Mouse (Mus musculus) cerebellum, postnatal 4 days (tissue): Measurements from ENCODE around the gene Rprd1b.

Source experiments
- DNase-seq, 2 experiments: peaks; one replicate each; pipeline ENCODE4 v3.0.0; 2022; ENCODE audit warnings: low spot score in 2 of 2, mixed read lengths in 1 of 2

Rprd1b gene

DNA sequence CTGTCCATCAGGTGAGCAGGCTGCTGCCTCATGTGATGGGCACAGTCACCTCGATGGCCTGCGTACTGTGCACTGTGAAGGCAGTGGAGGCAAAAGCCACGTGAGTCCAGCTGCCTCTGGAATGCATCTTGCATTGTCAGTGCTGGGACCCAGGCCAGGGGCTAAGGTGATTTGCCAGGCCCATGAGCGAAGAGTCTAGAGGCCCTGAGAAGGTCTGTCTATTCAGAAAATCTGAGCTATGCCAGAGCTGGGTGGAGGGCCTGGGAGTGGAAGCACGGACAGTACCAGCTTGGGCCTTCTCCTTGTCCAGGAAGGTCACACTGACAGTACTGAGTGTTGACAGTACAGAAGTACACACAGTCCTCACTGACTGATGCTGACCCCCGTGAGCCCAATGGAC lies 94.5 kb downstream of the Rprd1b start:
- DNase-seq: no peak

DNA sequence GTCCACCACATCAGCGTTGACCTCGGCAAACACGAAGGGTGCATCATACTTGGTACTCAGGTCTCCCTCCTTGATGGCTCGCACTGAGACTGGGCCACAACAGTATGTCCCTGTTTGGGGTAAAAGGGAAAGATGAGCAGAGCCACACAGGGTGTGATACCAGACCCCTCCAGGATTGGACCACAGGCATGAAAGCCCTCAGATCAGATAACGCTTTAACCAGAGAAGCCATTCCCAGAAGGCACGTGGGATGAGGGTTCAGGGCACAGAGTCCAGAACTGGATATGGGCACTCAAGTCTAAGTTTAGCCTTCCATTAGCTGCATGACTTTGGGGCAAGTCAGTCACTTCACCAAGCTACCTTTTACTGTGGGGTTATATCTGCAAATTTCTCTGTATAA lies 98.9 kb downstream of the Rprd1b start:
- DNase-seq: no peak

DNA sequence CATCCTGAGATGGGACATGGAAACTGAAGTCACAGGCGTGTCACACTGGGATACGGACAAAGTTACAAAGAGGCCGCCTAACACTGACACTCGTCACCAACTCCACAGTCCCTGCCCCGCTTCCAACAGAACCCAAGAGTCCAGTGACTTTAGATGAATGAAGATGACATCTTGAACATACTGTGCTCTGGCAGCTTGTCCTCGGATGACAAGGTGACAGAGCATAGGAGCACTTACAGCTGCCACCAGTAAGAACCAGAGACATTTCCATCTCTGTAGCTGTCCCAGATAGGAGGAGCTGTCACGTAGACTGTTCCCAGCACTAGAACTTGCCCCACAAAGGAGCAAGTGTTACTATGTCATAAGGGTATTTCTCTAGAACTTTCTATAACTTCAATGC lies 99.6 kb downstream of the Rprd1b start:
- no peak for DNase-seq

DNA sequence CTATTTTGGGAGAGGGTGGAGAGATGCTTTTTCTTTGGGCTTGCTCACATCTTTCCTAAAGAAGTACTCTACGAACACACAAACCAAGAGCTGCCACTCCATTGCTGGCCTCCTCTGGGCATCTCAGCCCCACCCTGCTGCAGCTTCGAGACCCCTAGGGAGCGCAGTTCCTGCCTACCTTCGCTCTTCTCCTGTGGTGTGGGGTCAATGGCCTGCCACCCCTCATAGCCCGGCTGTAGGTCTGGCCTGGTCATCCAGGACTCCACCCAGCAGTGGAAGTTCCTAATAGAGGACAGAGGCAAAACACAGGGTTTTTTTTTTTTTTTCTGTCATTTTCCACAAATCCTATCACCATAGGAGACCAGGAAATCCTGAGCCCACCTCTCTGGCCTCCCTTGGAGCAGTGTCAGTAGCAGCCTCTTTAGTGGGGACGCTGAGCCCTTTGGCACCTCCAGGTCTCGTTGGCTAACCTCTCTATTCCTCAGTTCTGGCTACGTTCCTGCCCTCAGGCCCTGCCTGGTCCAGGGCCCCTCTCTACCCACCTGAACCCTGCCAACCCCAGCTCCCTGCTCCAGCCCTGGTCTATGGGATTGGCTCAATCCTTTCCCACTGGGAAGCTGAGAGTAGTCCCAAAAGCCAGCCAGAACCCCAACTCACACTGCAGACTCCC lies 100.3 kb downstream of the Rprd1b start:
- DNase-seq: no peak

DNA sequence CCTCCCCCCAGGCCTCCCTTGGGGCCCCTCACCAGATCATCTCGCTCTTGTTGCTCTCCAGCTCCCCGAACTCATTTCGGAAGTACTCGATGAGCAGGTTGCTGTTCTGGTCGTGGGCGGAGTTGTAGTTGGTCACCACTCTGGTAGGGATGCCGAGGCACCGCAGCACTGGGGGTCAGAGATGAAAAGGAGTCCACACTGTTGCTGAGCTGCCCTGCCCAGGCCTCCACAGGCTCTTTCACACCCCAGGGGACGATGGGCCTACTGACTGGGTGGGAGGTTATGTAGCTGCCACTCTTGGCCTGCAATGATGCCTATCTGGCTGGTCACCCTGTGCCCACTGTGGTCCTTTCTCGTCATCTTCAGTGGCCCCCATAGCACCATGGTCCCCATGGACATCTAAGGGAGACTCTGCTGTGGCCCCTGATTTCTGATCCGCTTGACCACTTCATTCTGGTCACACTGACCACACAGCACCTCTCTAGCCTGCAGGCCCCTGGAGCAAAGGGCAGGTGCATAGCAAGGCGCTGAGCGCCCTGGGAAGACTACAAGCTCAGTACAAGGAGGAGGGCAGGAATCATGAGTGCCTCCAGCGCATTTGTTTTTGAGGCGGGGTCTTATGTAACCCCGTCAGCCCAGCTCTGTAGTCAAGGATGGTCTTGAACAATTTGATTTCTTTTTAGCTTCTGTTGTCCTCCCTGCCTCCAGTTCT lies 101.2 kb downstream of the Rprd1b start:
- no peak for DNase-seq

DNA sequence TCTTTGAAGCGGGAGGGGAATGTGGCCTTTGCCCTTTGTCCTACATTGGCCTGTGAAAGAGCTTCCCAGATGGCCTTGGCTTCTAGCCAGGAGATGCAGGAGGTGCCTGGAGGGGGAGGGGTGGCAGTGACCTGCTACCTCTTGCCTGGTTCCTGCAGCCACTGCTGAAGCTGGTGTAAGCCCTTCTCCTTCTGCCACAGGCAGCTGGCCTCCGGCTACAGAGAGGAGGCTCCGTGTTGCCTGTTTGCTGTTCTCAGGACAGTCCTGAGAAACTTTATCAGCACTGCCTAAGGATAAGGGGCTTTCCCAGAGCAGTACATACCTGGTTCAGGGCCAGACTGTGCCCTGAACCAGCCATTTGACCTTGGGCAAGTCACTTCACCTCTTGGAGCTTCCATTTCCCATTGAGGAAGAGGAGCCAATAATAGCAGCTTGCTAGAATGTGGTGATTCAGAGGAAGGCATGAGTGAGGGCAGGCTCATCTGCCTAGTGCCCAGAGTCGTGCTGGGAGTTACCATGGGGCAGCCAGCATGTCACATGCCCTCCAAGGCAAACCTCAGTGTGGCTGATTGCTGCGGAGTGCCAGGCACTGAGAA lies 102.2 kb downstream of the Rprd1b start:
- DNase-seq: no peak

DNA sequence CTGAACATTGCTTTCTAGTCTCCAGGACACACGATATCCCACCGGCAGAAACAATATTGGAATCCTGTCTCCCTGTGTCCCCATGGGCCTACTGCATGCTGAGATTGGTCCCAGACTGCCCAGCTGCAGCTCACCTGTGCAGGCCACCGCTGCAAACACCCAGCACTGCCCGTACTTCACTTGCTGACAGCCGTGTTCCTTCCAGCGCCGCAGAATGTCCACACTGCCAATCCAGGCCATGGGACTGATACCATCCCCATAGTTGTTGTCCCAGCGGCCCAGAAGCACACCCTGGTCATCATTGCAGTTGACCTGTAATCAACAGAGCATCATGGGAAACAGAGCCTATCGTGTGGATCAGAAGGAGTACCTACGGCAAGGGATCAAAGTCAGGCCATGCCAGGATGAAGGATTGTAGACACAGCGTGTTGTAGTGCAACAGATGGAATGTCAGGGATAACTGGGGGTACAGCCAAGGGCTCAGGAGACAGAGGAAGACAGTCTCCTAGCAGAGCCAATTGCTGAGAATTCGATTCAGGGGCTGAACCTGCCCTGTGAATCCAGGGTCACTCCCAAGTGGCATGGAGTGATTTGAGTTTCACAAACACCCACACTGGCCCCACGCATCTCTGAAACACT lies 103.0 kb downstream of the Rprd1b start:
- DNase-seq: no peak

DNA sequence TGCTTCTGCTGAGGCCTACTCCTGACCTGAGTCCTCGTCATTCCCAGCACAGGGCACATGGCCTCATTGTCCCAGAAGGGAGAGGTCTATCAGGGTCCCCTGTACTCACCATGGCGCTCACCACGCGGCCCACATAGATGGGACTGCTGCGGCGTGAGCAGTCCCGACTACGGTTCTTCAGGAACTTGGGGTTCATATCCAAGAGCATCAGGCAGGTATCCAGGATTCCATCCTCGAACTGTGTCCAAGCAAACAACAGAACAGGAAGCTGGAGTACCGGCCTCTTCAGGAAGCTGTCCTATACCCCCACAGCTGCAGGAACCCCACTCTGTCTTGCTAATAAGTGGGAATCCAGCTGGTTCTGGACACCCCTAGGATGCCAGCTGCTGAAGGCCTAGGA lies 104.0 kb downstream of the Rprd1b start:
- no peak for DNase-seq

DNA sequence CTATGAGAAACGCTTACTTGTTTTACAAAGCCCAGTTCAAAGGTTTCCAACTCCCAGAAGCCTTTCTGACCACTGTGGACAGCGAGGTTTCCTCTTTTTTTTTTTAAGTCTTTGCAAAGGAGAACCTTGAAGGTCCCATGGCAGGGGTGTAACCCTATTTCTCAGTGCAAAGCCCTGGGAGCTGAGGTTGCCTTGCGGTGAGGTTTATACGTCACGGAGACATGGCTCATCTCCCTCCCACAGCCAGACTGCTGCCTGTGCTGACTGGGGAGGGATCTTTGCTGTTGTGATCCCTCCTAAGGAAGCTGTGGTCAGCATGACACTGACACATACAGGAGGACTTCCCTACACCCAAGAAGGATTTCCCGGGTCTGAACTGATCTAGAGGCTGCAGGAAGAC lies 104.8 kb downstream of the Rprd1b start:
- no peak for DNase-seq

DNA sequence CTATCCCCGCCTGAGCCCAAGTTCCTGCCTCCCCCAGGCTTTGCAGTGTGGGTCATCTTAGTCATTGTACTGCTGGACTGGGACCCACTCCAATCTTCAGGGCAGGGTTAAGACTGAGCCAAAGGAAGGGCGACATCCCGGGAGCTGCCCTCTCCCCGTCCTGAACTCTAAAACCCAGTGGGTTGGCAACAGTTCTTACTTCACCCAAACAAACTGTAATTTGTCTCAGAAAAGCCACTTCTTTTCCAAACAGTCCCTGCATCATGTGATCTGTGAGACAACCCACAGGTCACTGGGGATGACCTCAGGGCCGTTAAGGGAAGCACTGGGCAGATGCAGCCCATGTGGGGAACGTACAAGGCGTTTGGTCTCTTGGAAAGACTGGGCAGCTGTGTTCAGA lies 107.9 kb downstream of the Rprd1b start:
- no peak for DNase-seq

DNA sequence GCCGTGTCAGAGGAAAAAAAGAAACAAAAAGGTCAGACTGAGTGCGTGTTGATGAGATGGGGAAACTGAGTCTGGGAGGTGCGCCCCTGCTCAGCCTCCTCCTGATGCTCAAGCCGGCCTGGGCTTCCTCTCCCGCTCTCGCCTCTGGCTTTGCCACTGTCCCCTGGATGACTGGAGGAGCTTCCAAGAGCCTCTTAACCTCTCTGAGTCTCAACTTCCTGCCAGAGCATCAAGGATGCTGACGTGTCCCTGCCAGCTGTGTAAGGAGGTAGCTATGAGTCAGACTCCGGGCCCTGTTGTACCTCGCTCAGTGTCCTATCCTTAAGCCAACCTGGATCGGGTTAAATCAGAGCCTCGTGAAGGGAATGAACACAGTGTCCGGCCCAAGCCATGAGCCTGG lies 109.5 kb downstream of the Rprd1b start:
- no peak for DNase-seq

DNA sequence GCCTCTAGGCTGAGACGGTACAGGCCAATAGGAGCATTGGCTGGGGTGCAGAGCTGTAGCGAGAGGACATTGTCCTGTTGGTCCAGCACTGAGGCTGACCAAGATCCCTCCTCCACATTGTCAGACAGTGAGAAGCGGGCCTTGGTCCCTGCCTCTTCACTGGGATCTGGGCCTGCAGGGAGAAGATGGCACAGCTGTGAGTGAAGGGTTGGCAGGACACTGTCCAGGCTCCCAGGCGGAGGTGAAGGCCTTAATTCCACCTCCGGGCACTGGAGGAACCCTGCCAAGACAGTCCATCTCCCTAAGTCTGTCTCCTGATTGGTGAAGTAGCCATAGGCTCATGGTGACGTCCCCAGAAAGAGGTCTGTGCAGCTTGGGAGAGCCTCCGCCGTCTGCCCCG lies 110.5 kb downstream of the Rprd1b start:
- DNase-seq: no peak

DNA sequence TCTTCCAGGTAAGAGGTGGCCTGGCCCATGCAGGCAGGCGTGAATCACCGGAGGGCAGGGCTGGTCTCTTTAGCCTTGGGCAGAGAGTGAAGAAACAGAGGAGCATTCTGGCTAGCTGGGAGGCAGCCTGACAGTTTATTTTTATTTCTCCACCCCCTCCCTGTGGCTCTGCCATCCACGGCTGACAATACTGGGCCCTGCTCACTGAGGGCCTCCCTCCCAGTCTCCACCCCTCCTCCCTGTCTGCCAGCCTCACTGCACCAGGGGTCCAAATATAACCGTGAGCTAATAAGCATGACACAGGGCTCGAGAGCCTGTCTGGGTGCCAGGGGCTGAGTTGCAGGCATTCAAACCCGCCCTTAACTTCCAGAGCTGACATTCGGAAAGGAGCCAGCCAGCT lies 111.3 kb downstream of the Rprd1b start:
- peak in 1 of 2 experiments; percentile 29 for DNase-seq

DNA sequence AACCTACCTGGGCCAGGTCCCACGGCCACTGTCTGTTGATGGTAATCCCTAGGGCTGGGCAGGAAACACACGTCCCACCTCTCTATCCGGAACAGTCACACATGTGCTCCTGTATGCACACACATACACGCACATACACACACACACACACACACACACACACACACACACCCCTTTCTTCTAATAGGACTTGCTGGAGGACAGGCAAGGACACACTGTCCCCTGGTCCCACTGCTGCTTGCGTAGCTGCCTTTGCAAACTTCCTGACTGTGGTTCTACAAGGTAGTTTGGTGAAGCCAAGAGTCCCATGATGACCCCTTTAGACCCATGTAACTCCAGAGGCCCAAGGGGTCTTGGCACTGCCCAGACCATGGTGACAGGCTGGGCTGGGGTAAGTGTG lies 112.4 kb downstream of the Rprd1b start:
- no peak for DNase-seq

DNA sequence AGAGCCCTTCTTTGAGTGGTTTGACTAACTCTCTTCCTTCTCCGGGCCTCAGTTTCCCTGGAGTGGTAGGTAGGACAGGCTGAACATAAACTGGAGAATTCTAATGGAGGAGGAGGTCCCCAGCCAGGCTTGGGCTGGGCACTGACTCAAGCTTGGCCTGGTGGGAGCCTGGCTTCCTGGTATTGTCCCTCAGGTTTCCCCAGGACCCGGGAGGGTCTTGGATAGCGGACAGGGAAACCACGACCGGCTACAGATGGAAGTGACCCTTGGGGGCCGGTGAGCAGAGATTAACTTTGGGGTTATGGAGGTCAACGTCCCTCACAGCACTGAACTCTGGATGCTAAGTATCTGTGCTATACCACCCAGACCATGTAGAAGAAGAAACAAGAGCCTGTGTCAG lies 113.0 kb downstream of the Rprd1b start:
- DNase-seq: no peak

DNA sequence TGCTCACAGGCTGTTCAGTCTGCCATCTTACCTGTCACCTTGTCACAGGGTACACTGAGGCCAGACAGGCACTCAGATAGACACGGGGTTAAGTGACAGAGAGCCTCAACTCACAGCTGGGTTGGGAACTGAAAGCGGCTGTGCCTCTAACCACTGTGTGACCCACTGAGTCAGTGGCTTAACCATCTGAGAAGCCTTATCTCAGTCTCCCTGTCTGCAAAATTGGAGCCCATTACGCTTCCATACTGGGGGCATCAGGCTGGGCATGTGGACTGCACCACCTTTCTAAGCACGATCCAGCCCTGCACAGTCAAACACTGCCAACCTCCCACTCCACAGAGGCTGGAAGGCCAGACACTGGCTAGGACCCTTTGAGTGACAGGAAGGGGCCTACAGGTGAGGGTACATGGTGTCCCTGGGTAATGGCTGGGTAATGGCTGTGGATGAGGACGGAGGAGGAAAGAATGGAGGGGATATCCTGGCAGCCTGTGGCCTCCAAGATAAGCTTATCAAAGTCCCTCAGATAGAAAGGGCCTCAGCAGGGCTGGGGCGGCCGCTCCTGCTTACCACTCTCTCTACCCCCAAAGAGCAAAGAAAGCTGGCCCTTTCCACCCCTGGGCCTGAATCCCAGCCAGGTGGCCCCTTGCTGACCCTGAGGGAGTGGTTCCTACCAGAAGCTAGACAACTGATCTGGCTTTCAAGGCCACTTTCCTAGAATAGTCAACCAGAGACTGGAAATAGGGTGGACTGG lies 113.6 kb downstream of the Rprd1b start:
- DNase-seq: no peak

DNA sequence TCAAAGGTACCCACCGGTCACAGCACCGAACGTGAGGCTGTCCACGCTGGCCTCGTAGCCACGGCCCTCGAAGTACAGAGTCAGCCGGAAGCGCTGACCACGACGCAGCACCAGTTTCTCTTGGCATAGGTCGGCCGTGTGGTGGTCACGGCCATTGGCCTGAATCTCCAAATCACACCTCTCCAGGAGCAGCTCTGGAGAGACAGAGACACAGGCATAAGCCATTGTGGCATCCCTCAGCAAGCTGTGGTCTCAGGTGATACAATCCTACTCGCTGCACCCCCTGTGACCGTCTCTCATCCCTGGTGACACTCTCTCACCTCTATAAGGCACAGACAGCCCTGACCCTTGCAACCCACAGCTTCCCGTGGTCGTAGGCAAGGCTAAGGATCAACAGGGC lies 114.7 kb downstream of the Rprd1b start:
- no peak for DNase-seq

DNA sequence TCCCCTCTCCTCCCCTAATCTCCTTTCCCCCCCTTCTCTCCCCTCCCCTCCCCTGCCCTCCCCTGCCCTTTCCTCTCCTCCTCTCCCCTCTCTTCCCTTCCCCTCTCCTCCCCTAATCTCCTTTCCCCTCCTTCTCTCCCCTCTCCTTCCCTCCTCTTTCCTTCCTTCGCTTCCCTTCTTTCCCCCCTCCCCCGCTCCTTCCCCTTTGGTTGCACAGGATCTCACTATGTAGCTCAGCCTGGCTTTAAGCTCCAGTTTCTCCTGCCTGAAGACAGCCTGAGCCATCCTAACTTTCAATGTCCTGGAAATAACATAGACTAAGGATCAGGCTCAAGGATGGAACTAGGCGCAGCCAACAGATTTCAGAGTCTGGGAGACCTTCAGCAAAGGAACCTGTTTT lies 115.5 kb downstream of the Rprd1b start:
- DNase-seq: no peak

DNA sequence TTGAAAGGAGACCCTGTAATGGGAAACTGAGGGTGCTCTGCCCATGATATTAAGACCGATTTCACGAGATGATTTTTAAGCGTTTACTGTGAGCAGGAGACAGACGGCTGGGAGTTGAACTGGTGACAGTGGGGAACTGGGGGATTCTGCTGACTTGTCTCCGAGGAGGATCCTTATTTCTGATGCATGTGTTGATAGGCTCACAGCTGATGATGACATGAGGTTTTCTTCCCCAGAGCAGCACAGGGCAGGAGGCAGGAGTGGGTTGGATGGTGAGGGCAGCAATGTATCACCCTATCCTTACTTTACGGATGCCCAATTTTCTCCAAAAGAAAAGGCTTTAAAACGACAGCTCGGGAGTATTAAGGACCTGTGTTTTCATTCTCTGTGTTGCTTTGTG lies 116.0 kb downstream of the Rprd1b start:
- DNase-seq: no peak

DNA sequence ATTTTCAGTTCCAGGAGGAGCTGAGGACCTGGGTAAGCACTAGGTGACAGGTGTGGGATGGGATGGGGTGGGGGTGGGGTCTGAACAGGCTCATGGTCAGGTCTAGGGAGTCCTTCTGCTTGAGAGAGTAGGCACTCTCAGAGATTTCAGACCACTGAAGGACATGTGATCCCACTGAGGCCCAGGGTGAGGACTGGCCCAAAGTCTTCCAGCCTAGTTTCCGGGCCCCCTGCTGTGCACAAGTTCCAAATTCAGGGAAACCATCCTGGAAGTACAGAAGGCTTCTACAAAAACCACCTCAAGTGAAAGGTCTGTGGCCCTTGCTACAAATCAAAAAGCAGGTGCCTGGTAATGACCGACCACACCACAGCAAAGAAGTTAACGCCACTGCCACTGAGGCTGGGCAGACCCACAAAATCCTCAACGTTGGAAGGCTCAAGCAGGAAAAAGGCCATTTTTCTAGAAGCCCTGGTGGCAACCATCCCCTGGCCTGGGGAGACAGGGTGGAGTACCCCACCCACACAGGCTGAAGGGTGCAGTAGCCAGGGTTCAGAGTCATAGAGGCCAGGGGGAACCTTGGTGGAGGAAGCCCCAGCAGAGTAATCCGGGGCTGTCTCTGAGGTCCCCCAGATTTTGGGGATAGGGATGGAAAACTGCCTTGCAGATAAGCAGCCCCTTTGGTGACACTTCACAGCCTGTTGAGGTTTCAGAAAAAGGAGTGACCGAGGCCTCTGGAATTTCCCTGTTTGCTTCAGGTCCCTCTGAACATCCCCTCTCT lies 116.6 kb downstream of the Rprd1b start:
- DNase-seq: no peak

DNA sequence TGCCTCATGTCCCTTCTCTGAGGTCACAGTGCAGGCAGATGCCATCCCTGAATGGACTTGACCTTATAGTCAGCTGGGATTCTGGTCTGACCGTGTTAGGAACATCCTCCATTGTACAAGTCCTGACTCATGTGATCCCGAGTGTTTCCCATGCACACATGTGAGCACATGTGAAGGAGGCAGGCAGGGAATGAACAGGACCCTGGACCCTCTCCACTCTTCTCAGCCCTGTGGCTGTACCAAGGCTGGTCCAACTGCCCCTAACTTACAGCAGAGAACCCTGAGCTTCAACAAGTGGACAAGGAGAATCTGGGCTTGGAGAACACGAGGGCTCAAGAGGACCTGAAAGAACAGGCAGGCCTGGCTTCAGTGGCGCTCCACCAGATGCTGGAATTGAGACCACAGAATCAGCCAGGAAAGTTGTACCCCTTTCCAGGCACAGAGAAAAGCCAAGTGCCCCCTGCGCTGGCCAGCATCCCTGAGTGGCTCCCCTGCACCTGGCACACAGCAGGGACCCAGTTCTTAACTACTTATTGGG lies 117.3 kb downstream of the Rprd1b start:
- no peak for DNase-seq
